Mouse (Mus musculus): ENCODE data around the gene Sema7a. TPM values are rescaled to one million over a fixed set of nuclear protein-coding genes. Genes with fewer than 3 reads are reported as not detected.

Sema7a gene
- total RNA-seq (2014; rRNA removed) (60.2 and 62.8 TPM in 2 replicates), polyA plus RNA-seq (2015; fragmentation: Nextera tagmentation; extraction: Ambion mirVana) (4.0 and 4.9 TPM in 2 replicates)

DNA sequence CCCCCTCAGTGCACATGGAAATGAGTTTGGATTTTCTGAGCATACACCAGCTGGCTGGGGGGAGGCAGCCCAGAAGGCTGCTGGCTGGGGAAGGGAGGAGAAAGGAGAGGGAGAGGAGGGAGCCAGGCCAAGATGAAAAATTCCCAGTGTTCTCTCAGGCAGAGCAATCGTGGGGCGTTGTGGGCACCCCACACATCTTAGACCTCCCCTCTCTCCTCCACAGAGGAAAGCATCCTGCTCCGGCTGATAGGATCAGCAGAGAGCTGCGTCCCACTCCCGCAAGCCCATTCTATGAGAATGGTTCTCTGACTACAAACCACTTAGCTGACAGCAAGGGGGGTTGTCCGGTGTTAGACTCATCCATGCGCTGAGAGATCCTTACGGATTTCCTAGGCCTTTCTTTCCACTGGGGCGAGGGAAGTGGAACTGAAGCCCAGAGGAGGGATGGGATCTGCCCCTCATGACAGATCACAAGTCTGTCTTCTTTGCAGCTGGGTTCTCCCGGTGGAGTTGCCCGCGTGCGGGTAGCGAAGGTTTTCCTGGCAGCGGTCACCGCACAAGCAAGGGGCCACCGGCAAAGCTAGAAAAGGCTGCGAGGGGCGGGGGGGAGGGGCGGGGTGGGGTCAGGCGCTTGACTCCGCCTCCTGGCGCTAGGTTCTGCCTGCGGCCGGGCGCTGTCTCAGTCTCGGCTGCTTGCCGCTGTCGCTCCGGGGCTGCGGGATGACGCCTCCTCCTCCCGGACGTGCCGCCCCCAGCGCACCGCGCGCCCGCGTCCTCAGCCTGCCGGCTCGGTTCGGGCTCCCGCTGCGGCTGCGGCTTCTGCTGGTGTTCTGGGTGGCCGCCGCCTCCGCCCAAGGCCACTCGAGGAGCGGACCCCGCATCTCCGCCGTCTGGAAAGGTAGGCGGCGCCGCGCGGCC, at the start of gene Sema7a:
Gene Sema7a (plus strand): TSS at position 682 of the 918 bp plus-strand sequence.
- Histone ChIP-seq H3K9ac (replicated peaks; ENCODE audit: low read length) (peak within 1 kb of the TSS; percentile 88), H3K27ac (peak within 1 kb of the TSS; percentile 89), H3K9me3 (ENCODE audit: low read length) (no peaks in the 10 kb centered on the region), H3K4me2 (ENCODE audit: low read depth, low read length) (peak within 1 kb of the TSS; percentile 79), H3K4me1 (ENCODE audit: insufficient read depth, low read length) (0 out of 2 replicates have a peak, but pooled peaks cover 4% of the 10 kb centered on the region), H3K27me3 (ENCODE audit: insufficient read depth, low read length) (no peaks in the 10 kb centered on the region), H3K4me3 (ENCODE audit: low read length) (peak within 1 kb of the TSS; percentile 85), H3K36me3 (ENCODE audit: insufficient read depth, low read length) (no peaks in the 10 kb centered on the region)
- WGBS = under 1% methylated on average over 50 of the region's 60 CpGs
- ATAC-seq (peak; percentile 79), DNase-seq (ENCODE audit: low spot score) (peak; percentile 89)
- TF ChIP-seq CTCF (IDR thresholded peaks at IDR 0.05; ENCODE audit: low read depth) = no peak

DNA sequence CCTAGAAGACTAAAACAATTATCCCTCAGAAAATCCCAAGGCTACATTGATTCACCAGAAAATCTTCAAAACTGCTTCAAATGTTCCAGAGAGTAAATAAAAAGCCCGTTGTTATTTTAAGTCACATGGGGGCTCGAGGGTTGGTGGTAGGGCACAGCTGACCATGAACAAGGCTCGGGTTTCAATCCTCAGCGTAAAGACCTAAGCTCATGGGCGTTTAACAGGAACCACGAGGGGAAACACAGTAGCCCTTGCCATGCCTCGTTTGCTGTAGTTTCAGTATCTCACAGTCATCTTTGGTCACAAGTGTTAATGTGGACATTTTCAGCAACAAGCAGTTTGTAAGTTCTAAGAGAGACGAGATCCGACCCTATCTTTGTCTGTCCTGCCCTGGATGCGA, 39.4 kb upstream of the Sema7a start:
- WGBS = 48% methylated on average over 10 of the region's 10 CpGs
- TF ChIP-seq CTCF (IDR thresholded peaks at IDR 0.05; ENCODE audit: low read depth) = no peak
- DNase-seq (ENCODE audit: low spot score) (no peak), ATAC-seq (no peak)
- H3K27me3 ChIP-seq (ENCODE audit: insufficient read depth, low read length) = no peaks in the 10 kb centered on the region
- no peak overlapping the region for H3K9ac ChIP-seq (replicated peaks; ENCODE audit: low read length)
- H3K4me1 ChIP-seq (ENCODE audit: insufficient read depth, low read length) = 0 out of 2 replicates have a peak, but pooled peaks cover 6% of the 10 kb centered on the region
- no peak overlapping the region for H3K4me2 ChIP-seq (ENCODE audit: low read depth, low read length)
- no peak overlapping the region for H3K4me3 ChIP-seq (ENCODE audit: low read length)
- H3K27ac ChIP-seq = no peak overlapping the region; the same call in 1 of the 2 replicates
- H3K9me3 ChIP-seq (ENCODE audit: low read length) = no peaks in the 10 kb centered on the region
- no peaks in the 10 kb centered on the region for H3K36me3 ChIP-seq (ENCODE audit: insufficient read depth, low read length)

DNA sequence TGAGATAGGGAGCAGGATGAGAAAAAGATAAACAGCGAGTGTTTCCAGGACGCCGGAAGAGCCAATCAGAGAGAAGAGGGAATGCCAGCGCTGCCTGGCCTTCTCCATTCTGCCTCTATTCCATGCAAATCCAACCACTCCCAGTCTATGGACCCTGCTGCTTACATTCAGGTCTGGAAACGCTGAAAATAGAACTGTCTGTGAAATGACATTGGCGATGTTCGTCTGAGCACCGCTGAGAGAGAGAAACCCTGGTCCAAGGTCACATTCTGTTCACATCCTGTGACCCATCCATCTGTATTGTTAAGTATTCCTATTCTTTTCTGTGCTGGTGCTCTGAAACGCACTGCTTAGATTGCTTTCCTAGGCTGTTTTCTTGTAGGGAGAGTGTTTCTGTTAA, 38.7 kb upstream of the Sema7a start:
- 11% methylated on average over 9 of the region's 9 CpGs for WGBS
- H3K36me3 ChIP-seq (ENCODE audit: insufficient read depth, low read length) = no peaks in the 10 kb centered on the region
- ATAC-seq = peak; percentile 79
- 0 out of 2 replicates have a peak, but pooled peaks cover 6% of the 10 kb centered on the region for H3K4me1 ChIP-seq (ENCODE audit: insufficient read depth, low read length)
- no peak overlapping the region for H3K4me3 ChIP-seq (ENCODE audit: low read length)
- 0 out of 2 replicates have a peak overlapping the region, but pooled peaks have one; percentile 4 for H3K9ac ChIP-seq (replicated peaks; ENCODE audit: low read length)
- H3K4me2 ChIP-seq (ENCODE audit: low read depth, low read length) = 0 out of 2 replicates have a peak overlapping the region, but pooled peaks have one; percentile 0
- TF ChIP-seq CTCF (IDR thresholded peaks at IDR 0.05; ENCODE audit: low read depth) = no peak
- peak; percentile 25 for DNase-seq (ENCODE audit: low spot score)
- H3K27ac ChIP-seq = peak overlapping the region; percentile 71
- H3K27me3 ChIP-seq (ENCODE audit: insufficient read depth, low read length) = no peaks in the 10 kb centered on the region
- no peaks in the 10 kb centered on the region for H3K9me3 ChIP-seq (ENCODE audit: low read length)

DNA sequence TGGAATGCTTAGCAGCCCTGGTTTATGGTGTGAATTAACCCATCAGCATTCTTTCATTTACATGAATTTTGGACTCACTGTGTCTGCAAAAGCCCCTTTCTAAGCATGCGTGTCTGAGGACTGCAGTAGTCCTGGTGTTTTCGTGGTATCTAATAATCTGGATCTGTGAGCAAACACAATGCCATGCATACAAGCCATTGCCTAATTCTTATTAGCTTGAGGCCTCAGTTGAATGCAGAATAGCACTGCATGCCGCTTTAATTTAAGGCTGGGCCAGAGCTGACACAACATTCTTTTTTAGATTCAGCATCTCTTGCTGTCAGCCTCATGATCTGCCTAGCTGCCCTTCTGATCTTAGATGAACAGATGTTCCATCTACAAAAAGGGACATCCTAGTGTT, 38.3 kb upstream of the Sema7a start:
- no peaks in the 10 kb centered on the region for H3K27me3 ChIP-seq (ENCODE audit: insufficient read depth, low read length)
- no peaks in the 10 kb centered on the region for H3K9me3 ChIP-seq (ENCODE audit: low read length)
- peak; percentile 49 for ATAC-seq
- 0 out of 2 replicates have a peak overlapping the region, but pooled peaks have one; percentile 4 for H3K9ac ChIP-seq (replicated peaks; ENCODE audit: low read length)
- H3K4me2 ChIP-seq (ENCODE audit: low read depth, low read length) = 0 out of 2 replicates have a peak overlapping the region, but pooled peaks have one; percentile 0
- H3K27ac ChIP-seq = peak overlapping the region; percentile 71
- 11% methylated on average over 3 of the region's 3 CpGs for WGBS
- no peak overlapping the region for H3K4me3 ChIP-seq (ENCODE audit: low read length)
- TF ChIP-seq CTCF (IDR thresholded peaks at IDR 0.05; ENCODE audit: low read depth) = no peak
- no peaks in the 10 kb centered on the region for H3K36me3 ChIP-seq (ENCODE audit: insufficient read depth, low read length)
- 0 out of 2 replicates have a peak, but pooled peaks cover 6% of the 10 kb centered on the region for H3K4me1 ChIP-seq (ENCODE audit: insufficient read depth, low read length)
- DNase-seq (ENCODE audit: low spot score) = peak; percentile 41

DNA sequence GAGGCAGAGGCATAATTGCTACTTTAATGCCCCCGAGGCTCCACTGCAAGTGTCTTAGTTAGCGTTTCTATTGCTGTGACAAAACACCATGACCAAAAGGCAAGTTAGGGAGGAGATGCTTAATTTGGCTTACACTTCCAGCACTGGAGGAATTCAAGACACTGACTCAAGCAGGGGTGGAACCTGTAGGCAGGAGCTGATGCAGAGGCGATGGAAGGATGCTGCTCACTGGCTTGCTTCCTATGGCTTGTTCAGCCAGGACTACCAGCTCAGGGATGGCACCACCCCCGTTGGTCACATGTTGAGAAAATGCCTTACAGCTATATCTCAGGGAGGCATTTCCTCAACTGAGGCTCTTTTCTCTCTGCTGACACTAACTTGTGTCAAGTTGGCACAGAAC, 37.8 kb upstream of the Sema7a start:
- 0 out of 2 replicates have a peak, but pooled peaks cover 6% of the 10 kb centered on the region for H3K4me1 ChIP-seq (ENCODE audit: insufficient read depth, low read length)
- WGBS = 47% methylated on average over 4 of the region's 4 CpGs
- H3K9ac ChIP-seq (replicated peaks; ENCODE audit: low read length) = no peak overlapping the region
- H3K4me2 ChIP-seq (ENCODE audit: low read depth, low read length) = no peak overlapping the region
- H3K27me3 ChIP-seq (ENCODE audit: insufficient read depth, low read length) = no peaks in the 10 kb centered on the region
- H3K36me3 ChIP-seq (ENCODE audit: insufficient read depth, low read length) = no peaks in the 10 kb centered on the region
- no peaks in the 10 kb centered on the region for H3K9me3 ChIP-seq (ENCODE audit: low read length)
- ATAC-seq (peak; percentile 43; the same call in 1 of the 2 replicates), DNase-seq (ENCODE audit: low spot score) (peak; percentile 27)
- no peak for TF ChIP-seq CTCF (IDR thresholded peaks at IDR 0.05; ENCODE audit: low read depth)
- no peak overlapping the region for H3K4me3 ChIP-seq (ENCODE audit: low read length)
- peak overlapping the region; percentile 71 for H3K27ac ChIP-seq

DNA sequence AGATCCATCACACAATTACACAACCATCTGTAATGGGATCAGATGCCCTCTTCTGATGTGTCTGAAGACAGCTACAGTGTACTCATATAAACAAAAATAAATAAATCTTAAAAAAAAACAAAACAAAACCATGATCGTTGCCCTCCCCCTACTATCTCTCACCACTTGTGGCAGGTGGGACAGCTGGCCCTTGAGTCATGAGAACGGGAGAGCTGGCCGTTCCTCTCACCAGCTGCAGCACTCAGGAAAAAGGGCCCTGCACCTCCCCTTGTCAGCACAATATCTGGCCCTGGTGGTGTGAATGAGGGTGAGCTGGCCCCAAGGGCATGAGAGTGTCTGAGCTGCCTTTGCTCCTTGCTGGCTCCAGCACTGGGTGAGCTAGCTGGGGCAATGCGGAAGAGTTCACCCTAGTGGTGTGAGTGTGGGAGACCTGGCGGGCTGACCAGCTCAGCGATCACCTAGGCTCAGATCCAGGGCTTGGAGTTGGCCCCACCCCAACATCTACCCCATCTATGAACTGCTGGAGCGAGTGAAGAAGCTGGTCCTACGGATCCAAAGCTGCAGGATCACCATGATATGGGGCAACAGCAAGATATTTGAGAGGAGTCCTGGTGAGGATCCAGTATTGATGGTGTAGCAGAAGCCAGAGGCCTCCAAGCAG, 36.2 kb upstream of the Sema7a start:
- no peaks in the 10 kb centered on the region for H3K27me3 ChIP-seq (ENCODE audit: insufficient read depth, low read length)
- H3K4me2 ChIP-seq (ENCODE audit: low read depth, low read length) = no peak overlapping the region
- H3K27ac ChIP-seq = no peak overlapping the region
- H3K4me1 ChIP-seq (ENCODE audit: insufficient read depth, low read length) = 0 out of 2 replicates have a peak, but pooled peaks cover 6% of the 10 kb centered on the region
- H3K9ac ChIP-seq (replicated peaks; ENCODE audit: low read length) = no peak overlapping the region
- H3K9me3 ChIP-seq (ENCODE audit: low read length) = no peaks in the 10 kb centered on the region
- no peak for TF ChIP-seq CTCF (IDR thresholded peaks at IDR 0.05; ENCODE audit: low read depth)
- 64% methylated on average over 8 of the region's 8 CpGs for WGBS
- ATAC-seq (no peak), DNase-seq (ENCODE audit: low spot score) (no peak)
- H3K4me3 ChIP-seq (ENCODE audit: low read length) = no peak overlapping the region
- no peaks in the 10 kb centered on the region for H3K36me3 ChIP-seq (ENCODE audit: insufficient read depth, low read length)
